Mouse (Mus musculus): ENCODE results near the gene Tcf7l2. TPM values are rescaled to one million over a fixed set of nuclear protein-coding genes. Genes with fewer than 3 reads are reported as not detected.

Gene Tcf7l2
- polyA plus RNA-seq, 1 experiment = 6.2 TPM

- TF ChIP-seq POLR2A (IDR thresholded peaks at IDR 0.05; ENCODE audit: control insufficient read depth, low read depth, low read length) (no peak), CTCF (IDR thresholded peaks at IDR 0.05; ENCODE audit: control insufficient read depth, insufficient read depth, insufficient replicate concordance, low read depth, low read length) (no peak)
- Histone ChIP-seq H3K27me3 (ENCODE audit: control insufficient read depth, insufficient read depth, low read length) (no peaks in the 10 kb centered on the region), H3K36me3 (ENCODE audit: control insufficient read depth, insufficient read depth, low read length) (no peaks in the 10 kb centered on the region), H3K27ac (ENCODE audit: control insufficient read depth, insufficient read depth, low read depth, low read length) (no peak overlapping the region), H3K4me1 (ENCODE audit: control insufficient read depth, insufficient read depth, low read length) (no peaks in the 10 kb centered on the region), H3K4me3 (ENCODE audit: control insufficient read depth, low read depth, low read length) (no peak overlapping the region)
Observed at GRCm38 (mm10) chr19:55768246-55768645, 26.6 kb downstream of the Tcf7l2 start.

GRCm38 (mm10) chr19:55768889-55769288 lies 27.3 kb downstream of the Tcf7l2 start:
- no peak overlapping the region for H3K4me3 ChIP-seq (ENCODE audit: control insufficient read depth, low read depth, low read length)
- no peak for TF ChIP-seq CTCF (IDR thresholded peaks at IDR 0.05; ENCODE audit: control insufficient read depth, insufficient read depth, insufficient replicate concordance, low read depth, low read length)
- no peak for TF ChIP-seq POLR2A (IDR thresholded peaks at IDR 0.05; ENCODE audit: control insufficient read depth, low read depth, low read length)
- no peaks in the 10 kb centered on the region for H3K36me3 ChIP-seq (ENCODE audit: control insufficient read depth, insufficient read depth, low read length)
- H3K27ac ChIP-seq (ENCODE audit: control insufficient read depth, insufficient read depth, low read depth, low read length) = no peak overlapping the region
- H3K4me1 ChIP-seq (ENCODE audit: control insufficient read depth, insufficient read depth, low read length) = no peaks in the 10 kb centered on the region
- no peaks in the 10 kb centered on the region for H3K27me3 ChIP-seq (ENCODE audit: control insufficient read depth, insufficient read depth, low read length)

DNA sequence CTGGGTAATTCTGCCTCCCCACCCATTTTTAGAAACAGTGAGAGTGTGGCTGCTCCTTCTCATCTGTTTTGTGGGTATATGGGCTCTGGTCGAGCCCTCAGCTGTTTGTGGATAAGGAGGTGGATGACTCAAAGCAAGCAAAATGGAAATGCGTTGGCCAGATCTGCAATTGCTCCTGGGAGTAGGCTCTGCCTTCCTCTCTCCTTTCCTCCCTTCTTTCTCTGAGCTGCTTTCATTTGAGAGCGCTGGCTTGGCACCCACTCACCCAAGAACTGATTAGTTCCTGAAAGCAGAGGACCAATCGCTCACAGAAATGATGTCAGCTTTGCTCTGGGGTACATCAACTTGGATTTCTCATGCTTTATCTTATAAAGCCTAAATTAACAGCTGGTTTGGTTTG lies 32.7 kb downstream of the Tcf7l2 start:
- no peaks in the 10 kb centered on the region for H3K4me1 ChIP-seq (ENCODE audit: control insufficient read depth, insufficient read depth, low read length)
- TF ChIP-seq POLR2A (IDR thresholded peaks at IDR 0.05; ENCODE audit: control insufficient read depth, low read depth, low read length) (no peak), CTCF (IDR thresholded peaks at IDR 0.05; ENCODE audit: control insufficient read depth, insufficient read depth, insufficient replicate concordance, low read depth, low read length) (no peak)
- no peaks in the 10 kb centered on the region for H3K27me3 ChIP-seq (ENCODE audit: control insufficient read depth, insufficient read depth, low read length)
- H3K4me3 ChIP-seq (ENCODE audit: control insufficient read depth, low read depth, low read length) = no peak overlapping the region
- no peaks in the 10 kb centered on the region for H3K36me3 ChIP-seq (ENCODE audit: control insufficient read depth, insufficient read depth, low read length)
- H3K27ac ChIP-seq (ENCODE audit: control insufficient read depth, insufficient read depth, low read depth, low read length) = no peak overlapping the region

DNA sequence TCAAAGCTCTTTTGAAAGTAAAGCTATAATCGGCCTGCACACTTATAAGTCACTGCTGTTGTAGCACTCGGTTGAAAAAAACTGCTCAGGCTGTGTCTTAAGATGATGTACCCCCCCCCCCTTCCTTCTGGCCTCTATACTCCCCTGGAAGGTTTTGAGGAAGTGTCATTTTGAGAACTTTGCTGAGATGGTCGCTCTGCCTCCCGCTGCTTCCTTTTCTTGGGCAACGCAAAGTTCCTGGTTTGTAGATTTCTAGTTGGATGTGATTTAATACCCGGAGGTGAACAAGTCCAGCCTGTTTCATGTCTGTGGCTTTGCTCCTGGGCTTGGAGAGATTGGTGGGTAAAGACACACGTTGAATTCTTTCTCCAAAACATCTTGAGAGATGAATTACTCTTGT lies 33.2 kb downstream of the Tcf7l2 start:
- no peaks in the 10 kb centered on the region for H3K36me3 ChIP-seq (ENCODE audit: control insufficient read depth, insufficient read depth, low read length)
- H3K27ac ChIP-seq (ENCODE audit: control insufficient read depth, insufficient read depth, low read depth, low read length) = no peak overlapping the region
- no peaks in the 10 kb centered on the region for H3K27me3 ChIP-seq (ENCODE audit: control insufficient read depth, insufficient read depth, low read length)
- H3K4me1 ChIP-seq (ENCODE audit: control insufficient read depth, insufficient read depth, low read length) = no peaks in the 10 kb centered on the region
- TF ChIP-seq POLR2A (IDR thresholded peaks at IDR 0.05; ENCODE audit: control insufficient read depth, low read depth, low read length) (no peak), CTCF (IDR thresholded peaks at IDR 0.05; ENCODE audit: control insufficient read depth, insufficient read depth, insufficient replicate concordance, low read depth, low read length) (no peak)
- H3K4me3 ChIP-seq (ENCODE audit: control insufficient read depth, low read depth, low read length) = no peak overlapping the region

DNA sequence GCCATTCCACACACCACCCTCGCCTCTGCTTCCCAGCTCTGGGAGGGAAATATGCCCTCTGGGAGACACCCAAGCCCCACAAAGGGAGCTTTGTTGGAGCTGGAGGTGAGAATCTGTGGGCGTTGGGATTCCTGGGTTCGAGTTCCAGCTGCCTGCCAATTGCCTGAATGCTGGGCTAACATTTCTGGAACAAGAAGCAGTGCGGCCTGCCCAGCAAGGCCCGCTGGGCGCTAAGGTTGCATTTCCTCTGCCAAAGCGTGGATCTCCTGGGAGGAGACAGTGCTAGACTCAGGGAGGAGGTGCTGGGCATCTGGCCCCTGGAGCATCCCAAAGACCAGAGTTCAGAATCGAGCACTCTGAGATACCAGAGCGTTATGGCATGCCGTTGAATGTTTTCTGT lies 38.3 kb downstream of the Tcf7l2 start:
- TF ChIP-seq CTCF (IDR thresholded peaks at IDR 0.05; ENCODE audit: control insufficient read depth, insufficient read depth, insufficient replicate concordance, low read depth, low read length) = no peak
- TF ChIP-seq POLR2A (IDR thresholded peaks at IDR 0.05; ENCODE audit: control insufficient read depth, low read depth, low read length) = no peak
- H3K4me3 ChIP-seq (ENCODE audit: control insufficient read depth, low read depth, low read length) = no peak overlapping the region
- H3K36me3 ChIP-seq (ENCODE audit: control insufficient read depth, insufficient read depth, low read length) = no peaks in the 10 kb centered on the region
- H3K27ac ChIP-seq (ENCODE audit: control insufficient read depth, insufficient read depth, low read depth, low read length) = no peak overlapping the region
- H3K4me1 ChIP-seq (ENCODE audit: control insufficient read depth, insufficient read depth, low read length) = no peaks in the 10 kb centered on the region
- H3K27me3 ChIP-seq (ENCODE audit: control insufficient read depth, insufficient read depth, low read length) = no peaks in the 10 kb centered on the region

DNA sequence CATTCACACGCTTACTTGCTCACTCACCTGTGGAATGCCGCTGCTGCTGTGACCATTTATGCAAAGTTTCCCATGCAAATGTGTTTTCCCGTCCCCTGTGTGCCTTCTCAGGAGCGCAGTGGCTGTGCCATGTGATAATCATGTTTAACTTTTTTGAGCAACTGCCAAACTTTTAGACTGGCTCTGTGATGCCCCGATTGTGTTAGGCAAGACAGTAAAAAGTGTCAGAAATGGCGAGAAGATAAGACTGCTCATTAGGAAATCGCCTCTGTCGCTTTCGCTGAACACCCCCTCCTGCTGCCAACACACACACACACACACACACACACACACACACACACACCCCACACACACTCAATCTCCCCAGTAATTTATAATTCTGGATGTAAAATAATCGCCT lies 39.5 kb downstream of the Tcf7l2 start:
- Histone ChIP-seq H3K27me3 (ENCODE audit: control insufficient read depth, insufficient read depth, low read length) (no peaks in the 10 kb centered on the region), H3K4me1 (ENCODE audit: control insufficient read depth, insufficient read depth, low read length) (no peaks in the 10 kb centered on the region), H3K27ac (ENCODE audit: control insufficient read depth, insufficient read depth, low read depth, low read length) (no peak overlapping the region), H3K4me3 (ENCODE audit: control insufficient read depth, low read depth, low read length) (no peak overlapping the region), H3K36me3 (ENCODE audit: control insufficient read depth, insufficient read depth, low read length) (no peaks in the 10 kb centered on the region)
- TF ChIP-seq CTCF (IDR thresholded peaks at IDR 0.05; ENCODE audit: control insufficient read depth, insufficient read depth, insufficient replicate concordance, low read depth, low read length) = no peak
- no peak for TF ChIP-seq POLR2A (IDR thresholded peaks at IDR 0.05; ENCODE audit: control insufficient read depth, low read depth, low read length)

DNA sequence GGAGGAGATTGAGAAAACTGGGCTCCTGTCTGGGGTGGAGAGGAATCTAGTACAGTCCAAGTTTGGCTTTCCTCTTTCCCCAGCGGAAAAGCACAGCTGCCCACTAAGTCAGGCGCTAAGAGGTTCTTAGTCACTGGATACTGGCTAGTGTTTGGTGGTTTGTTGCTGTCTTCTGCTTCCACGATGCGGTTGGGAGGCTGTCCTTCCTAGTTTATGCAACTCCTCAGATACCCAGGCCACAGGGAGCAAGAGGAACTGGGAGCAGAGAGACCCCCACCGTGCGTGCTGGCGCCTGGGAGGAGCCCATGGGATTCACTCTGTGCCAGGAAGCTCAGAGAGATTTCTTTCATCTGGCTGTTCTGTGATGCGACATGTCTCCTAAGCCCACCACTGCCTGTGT lies 40.1 kb downstream of the Tcf7l2 start:
- no peaks in the 10 kb centered on the region for H3K36me3 ChIP-seq (ENCODE audit: control insufficient read depth, insufficient read depth, low read length)
- TF ChIP-seq CTCF (IDR thresholded peaks at IDR 0.05; ENCODE audit: control insufficient read depth, insufficient read depth, insufficient replicate concordance, low read depth, low read length) = no peak
- TF ChIP-seq POLR2A (IDR thresholded peaks at IDR 0.05; ENCODE audit: control insufficient read depth, low read depth, low read length) = no peak
- no peaks in the 10 kb centered on the region for H3K27me3 ChIP-seq (ENCODE audit: control insufficient read depth, insufficient read depth, low read length)
- no peak overlapping the region for H3K4me3 ChIP-seq (ENCODE audit: control insufficient read depth, low read depth, low read length)
- no peaks in the 10 kb centered on the region for H3K4me1 ChIP-seq (ENCODE audit: control insufficient read depth, insufficient read depth, low read length)
- H3K27ac ChIP-seq (ENCODE audit: control insufficient read depth, insufficient read depth, low read depth, low read length) = no peak overlapping the region

Data from testis, adult 2 months (tissue).